Mouse (Mus musculus): ENCODE data around the gene Dennd5b.

The Dennd5b gene

GRCm38 (mm10) chr6:149100174-149101075 lies 1.1 kb downstream of the Dennd5b start:
- DNase-seq (ENCODE audit: low spot score): no peak

GRCm38 (mm10) chr6:149098993-149099392 lies 2.5 kb downstream of the Dennd5b start:
- no peak for DNase-seq (ENCODE audit: low spot score)

- no peak for DNase-seq (ENCODE audit: low spot score)
Measured at GRCm38 (mm10) chr6:149097276-149097675, 4.2 kb downstream of the Dennd5b start.

- DNase-seq (ENCODE audit: low spot score): no peak
Measured at GRCm38 (mm10) chr6:149096233-149096632, 5.2 kb downstream of the Dennd5b start.

DNA sequence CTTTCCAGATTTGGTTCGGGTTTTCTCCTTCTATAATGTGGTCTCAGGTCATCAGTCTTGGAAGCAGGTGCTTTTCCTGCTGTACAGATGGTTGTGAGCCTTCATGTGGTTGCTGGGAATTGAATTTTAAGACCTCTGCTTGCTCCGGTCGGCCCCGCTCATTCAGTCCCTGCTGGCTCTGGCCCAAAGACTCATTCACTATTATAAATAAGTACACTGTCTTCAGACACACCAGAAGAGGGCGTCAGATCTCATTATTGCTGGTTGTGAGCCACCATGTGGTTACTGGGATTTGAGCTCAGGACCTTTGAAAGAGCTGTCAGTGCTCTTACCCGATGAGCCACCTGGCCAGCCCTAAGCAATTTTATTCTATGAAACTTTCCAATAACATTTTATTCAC lies 6.1 kb downstream of the Dennd5b start:
- DNase-seq (ENCODE audit: low spot score): no peak

GRCm38 (mm10) chr6:149094555-149094954 lies 6.9 kb downstream of the Dennd5b start:
- no peak for DNase-seq (ENCODE audit: low spot score)

DNA sequence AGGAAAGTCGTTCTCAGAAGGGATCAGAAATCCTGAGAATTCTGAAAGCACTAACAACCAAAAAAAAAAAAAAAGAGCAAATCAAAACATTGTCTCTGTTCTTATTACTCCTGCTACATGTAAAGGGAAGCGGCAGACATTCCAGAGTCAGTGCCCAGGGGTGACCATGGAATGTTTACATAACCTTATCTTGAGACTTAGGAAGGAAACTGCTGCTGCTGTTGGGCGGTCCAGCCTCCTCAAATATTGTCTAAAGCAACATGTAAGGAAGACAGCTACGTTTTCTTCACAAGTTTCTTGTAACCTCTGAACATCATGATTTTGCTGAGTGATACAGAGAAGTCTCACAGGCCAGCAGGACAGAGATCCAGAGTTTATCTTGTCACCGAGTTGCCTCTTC lies 8.0 kb downstream of the Dennd5b start:
- DNase-seq (ENCODE audit: low spot score): no peak

- DNase-seq (ENCODE audit: low spot score): no peak
Measured at GRCm38 (mm10) chr6:149092406-149092805, 9.1 kb downstream of the Dennd5b start.

- DNase-seq (ENCODE audit: low spot score): no peak
Measured at GRCm38 (mm10) chr6:149077136-149077808, 24.2 kb downstream of the Dennd5b start.

DNA sequence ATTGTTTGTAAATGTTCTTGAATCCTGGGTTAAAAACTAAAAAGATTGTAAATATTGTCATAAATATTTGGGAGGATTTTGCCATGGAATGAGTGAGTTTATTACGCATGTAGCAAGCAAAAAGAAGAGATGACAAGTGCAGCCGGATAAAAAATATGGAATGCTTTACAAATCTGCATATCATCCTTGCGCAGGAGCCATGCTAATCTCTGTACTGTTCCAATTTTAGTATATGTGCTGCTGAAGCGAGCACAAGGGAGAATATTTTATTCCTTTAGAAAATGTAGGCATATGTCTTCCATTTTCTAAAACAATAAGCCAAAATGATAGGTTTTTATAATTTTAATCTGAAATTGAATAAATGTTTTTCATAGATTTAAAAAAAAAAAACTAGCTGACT lies 27.6 kb downstream of the Dennd5b start:
- DNase-seq (ENCODE audit: low spot score): no peak

DNA sequence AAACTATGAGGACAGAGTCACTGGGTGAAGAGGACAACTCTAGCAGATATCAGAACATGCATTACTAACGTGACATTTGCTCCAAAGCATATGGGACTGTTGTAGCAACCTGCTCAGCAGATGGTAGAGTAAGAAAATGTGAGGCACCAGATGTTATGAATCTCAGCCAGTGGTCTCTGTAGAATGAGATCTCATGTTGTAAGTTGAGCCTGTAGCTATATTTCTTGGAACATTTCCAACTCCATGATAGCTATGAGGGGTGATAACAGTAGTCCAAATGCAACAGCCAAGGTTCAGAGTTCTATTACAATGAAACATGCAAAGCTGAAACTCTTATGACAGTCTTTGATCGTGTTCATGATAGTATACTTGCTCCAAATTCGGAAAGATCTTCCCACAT lies 28.6 kb downstream of the Dennd5b start:
- DNase-seq (ENCODE audit: low spot score): no peak

DNA sequence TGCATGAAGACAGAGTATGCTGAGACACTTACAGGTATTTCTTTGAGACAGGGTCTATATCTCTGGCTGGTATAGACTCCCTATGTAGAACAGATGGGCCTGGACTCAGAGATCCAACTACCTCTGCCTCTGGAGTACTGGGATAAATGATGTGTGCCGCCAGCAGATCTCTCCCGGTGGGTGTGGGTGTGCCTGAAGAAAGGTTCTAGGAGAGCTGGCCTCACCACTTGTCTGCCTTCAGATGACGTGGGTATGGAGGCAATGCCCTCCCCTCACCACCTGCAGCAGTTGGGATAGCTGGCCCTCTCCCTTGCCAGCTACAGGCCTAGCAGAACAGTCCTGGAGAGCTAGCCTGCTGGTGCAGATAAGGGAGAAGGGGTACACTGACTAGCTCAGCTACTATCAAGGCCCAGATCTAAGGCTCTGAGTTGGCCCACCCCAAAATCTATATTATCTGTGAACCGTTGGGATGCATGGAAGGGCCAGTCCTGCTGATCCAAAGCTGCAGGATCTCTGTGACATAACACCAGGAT lies 30.8 kb downstream of the Dennd5b start:
- DNase-seq (ENCODE audit: low spot score): no peak

DNA sequence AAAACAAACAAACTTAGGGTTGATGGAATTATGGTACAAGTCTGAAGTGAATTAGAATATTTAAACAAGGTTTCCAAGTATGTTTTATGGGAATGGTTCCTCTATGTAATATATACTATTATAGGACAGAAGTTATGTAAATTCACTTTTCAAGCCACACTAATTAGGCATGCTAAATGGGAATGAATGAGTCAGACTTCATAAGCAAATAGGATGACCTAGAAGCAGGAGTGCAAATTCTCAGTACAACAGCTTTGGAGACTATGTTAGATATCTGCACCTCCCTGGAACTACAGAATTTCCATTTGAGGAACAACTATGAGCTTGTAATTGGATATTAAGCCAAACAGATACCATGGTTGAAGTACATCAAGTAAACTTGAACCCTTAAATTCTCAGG lies 38.1 kb downstream of the Dennd5b start:
- no peak for DNase-seq (ENCODE audit: low spot score)

DNA sequence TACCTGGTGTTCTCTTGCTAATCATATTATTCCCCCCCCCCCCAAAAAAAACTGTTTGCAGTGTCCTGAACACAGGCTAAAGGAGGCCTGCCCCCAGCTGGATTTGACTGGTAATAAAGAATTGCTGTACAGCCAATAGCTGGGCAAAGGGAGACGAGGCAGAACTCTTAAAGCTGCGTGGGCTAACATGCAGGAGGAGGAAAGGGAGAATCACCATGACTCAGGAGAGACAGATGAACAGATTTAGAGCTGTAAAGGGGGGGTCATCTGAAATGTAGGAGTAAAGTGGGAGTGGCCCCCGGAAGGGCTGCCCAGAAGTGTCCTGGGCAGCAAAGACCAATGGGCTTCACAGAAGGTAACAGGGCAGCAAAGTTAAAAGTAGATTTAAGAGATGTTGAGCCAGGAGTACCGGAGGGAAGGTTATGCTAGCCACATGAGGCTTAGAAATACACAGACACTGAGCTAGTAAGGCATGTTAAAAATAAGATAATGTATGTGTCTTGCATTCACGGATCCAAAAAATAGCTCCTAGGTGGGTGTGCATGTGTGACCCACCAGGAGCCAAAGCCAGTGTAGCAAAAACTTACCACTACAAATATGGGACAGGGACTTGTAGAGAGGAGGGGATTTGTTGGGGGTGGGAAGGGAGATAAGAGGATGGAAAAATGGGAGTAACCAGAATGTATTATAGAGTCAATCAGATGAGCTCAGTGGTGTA lies 40.7 kb downstream of the Dennd5b start:
- no peak for DNase-seq (ENCODE audit: low spot score)

DNA sequence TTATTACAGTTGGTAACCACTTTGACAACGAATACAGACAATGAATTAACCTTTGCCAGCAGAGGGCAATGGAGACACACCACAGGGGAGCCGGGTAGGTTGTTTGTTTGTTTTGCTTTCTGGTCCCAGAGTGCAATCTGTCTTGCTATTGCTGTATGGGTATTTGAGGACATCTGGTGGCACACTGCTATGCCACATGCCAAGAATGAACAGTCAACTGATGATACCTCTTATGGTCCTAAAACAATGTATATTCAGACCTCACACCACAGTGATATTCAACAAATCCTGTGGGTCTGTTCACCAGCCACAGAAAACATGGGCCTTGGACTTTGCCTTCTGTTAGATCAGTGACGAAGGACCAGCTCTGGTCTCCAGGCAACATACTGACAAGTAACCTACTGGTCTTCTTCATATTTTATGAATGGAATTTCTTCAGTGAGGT lies 43.5 kb downstream of the Dennd5b start:
- DNase-seq (ENCODE audit: low spot score): no peak

DNA sequence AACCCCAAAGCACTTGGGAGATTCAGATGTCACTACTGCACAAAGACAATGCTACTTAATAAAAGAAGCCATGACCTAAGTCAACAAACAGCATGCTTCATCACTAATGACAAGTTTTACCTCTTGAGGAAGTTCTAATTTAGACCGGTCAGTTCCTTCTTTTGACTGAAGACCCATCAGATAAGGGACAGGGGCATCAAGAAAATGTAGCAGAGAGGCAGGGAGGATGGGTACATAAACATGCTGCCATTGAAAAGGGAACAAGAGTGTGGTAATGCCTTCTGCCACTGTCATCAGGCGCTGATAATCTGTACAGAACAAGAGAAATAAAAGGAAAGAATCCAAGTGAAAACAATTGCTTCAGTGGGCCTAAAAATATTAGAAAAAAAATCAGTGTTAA lies 46.7 kb downstream of the Dennd5b start:
- no peak for DNase-seq (ENCODE audit: low spot score)

- DNase-seq (ENCODE audit: low spot score): no peak
Measured at GRCm38 (mm10) chr6:149050978-149051723, 50.3 kb downstream of the Dennd5b start.

GRCm38 (mm10) chr6:149040099-149040498 lies 61.4 kb downstream of the Dennd5b start:
- no peak for DNase-seq (ENCODE audit: low spot score)

- DNase-seq (ENCODE audit: low spot score): no peak
Measured at GRCm38 (mm10) chr6:149032198-149032597, 69.3 kb downstream of the Dennd5b start.

- no peak for DNase-seq (ENCODE audit: low spot score)
Measured at GRCm38 (mm10) chr6:149031377-149031776, 70.1 kb downstream of the Dennd5b start.

- DNase-seq (ENCODE audit: low spot score): no peak
Measured at GRCm38 (mm10) chr6:149018431-149018830, 83.0 kb downstream of the Dennd5b start.
